Mouse (Mus musculus) heart, adult 8-10 months (tissue): ENCODE data around the gene A2ml1. TPM values are rescaled to one million over a fixed set of nuclear protein-coding genes. Genes with fewer than 3 reads are reported as not detected.

Experiments used
- total RNA-seq, 4 experiments: library from RNA; stranded (reverse); gene quantifications; 2 replicates each; pipeline ENCODE4 v1.2.4; 2022

Gene A2ml1
- total RNA-seq, 4 experiments from 2014 or later: 0.14 TPM; not detected in 3

Other genes starting within 250 kb of the A2ml1 start
- 1 to 10 TPM; 6.6 to 9.9 (median 7.8) TPM for gene Tulp3, start 225.8 kb downstream of the A2ml1 start, total RNA-seq
- gene Rhno1, start 218.7 kb downstream of the A2ml1 start, total RNA-seq: 10 to 100 TPM in 3 of 4 experiments, 1 to 10 TPM in 1; 9.4 to 12.5 (median 10.8) TPM
- gene Foxm1, start 218.6 kb downstream of the A2ml1 start, total RNA-seq: under 1 TPM; 0.25 to 0.76 (median 0.49) TPM
- not detected for gene Tex52, start 206.2 kb downstream of the A2ml1 start, total RNA-seq
- gene Gm44596, start 206.1 kb downstream of the A2ml1 start, total RNA-seq: not detected
- 1 to 10 TPM; 1.1 to 1.8 (median 1.3) TPM for gene Nrip2, start 182.3 kb downstream of the A2ml1 start, total RNA-seq
- gene Itfg2, start 156.7 kb downstream of the A2ml1 start, total RNA-seq: 10 to 100 TPM; 16.0 to 20.0 (median 16.9) TPM
- gene Fkbp4, start 142.9 kb downstream of the A2ml1 start, total RNA-seq: 100 to 1,000 TPM; 337 to 380 (median 365) TPM
- gene Pzp, start 54.9 kb downstream of the A2ml1 start, total RNA-seq: 1 to 10 TPM; 2.2 to 3.6 (median 2.7) TPM
- not detected for gene Klrb1a, start 41.9 kb upstream of the A2ml1 start, total RNA-seq
- under 1 TPM in 2 of 4 experiments, not detected in 2; 0.50 to 0.75 TPM for gene Clec2h, start 80.8 kb upstream of the A2ml1 start, total RNA-seq
- gene Klrb1, start 141.5 kb upstream of the A2ml1 start, total RNA-seq: not detected
- gene Klrb1c, start 207.6 kb upstream of the A2ml1 start, total RNA-seq: under 1 TPM in 3 of 4 experiments, not detected in 1; 0.14 to 0.32 (median 0.31) TPM
- not detected for gene Gm44511, start 244.7 kb upstream of the A2ml1 start, total RNA-seq
- not detected for gene Klrb1b, start 244.7 kb upstream of the A2ml1 start, total RNA-seq